Mouse (Mus musculus): ENCODE measurements around the gene Mrpl1. TPM values are rescaled to one million over a fixed set of nuclear protein-coding genes. Genes with fewer than 3 reads are reported as not detected.

Gene Mrpl1
- polyA plus RNA-seq, 1 experiment from 2014 or later, result 16.0 TPM

Other genes with a start within 250 kb of the Mrpl1 start
- gene Cnot6l, start 45.3 kb upstream of the Mrpl1 start, polyA plus RNA-seq (2015; fragmentation: Nextera tagmentation; extraction: Ambion mirVana), result 13.4 and 13.8 TPM in 2 replicates
- gene Fras1, start 164.5 kb downstream of the Mrpl1 start, polyA plus RNA-seq (2015; fragmentation: Nextera tagmentation; extraction: Ambion mirVana), result 5.4 and 5.5 TPM in 2 replicates